Mouse (Mus musculus) megakaryocyte, embryonic 14.5 days (primary cell): ENCODE data around the gene Slc22a16.

ENCODE experiments used
- FLI1 ChIP-seq: IDR thresholded peaks from 2 replicates; pipeline ENCODE4 v1.6.1; 2012; ENCODE audit warnings: low read length, inconsistent platforms, mixed read lengths
- GATA1 ChIP-seq: IDR thresholded peaks from 3 replicates; pipeline ENCODE4 v1.6.1; 2012; ENCODE audit warnings: mixed read lengths, low read length, inconsistent platforms, borderline replicate concordance

GRCm38 (mm10) chr10:40528668-40529067 is 41.5 kb upstream of the Slc22a16 start:
- no peak for TF ChIP-seq GATA1
- TF ChIP-seq FLI1 = no peak
